Mouse (Mus musculus) embryonic facial prominence, embryonic 12.5 days (tissue): ENCODE measurements around the gene Cog3. TPM values are rescaled to one million over a fixed set of nuclear protein-coding genes. Genes with fewer than 3 reads are reported as not detected.

Experiments used
- ATAC-seq: fragments of 200-750 bp; cut with Nextera tagmentation; 2 replicates; pipeline ENCODE4 v1.8.0; 2017; ENCODE audit not compliant: insufficient number of reproducible peaks, insufficient read depth, low FRiP score, low TSS enrichment
- H3K27ac ChIP-seq: fragments of 300-500 bp; sonication (generic); 2 replicates; pipeline ENCODE4 v1.5.1; 2016; ENCODE audit warnings: mild to moderate bottlenecking
- H3K27me3 ChIP-seq: fragments of 300-500 bp; sonication (generic); 2 replicates; pipeline ENCODE4 v1.6.1; 2016; ENCODE audit warnings: mild to moderate bottlenecking, moderate library complexity
- H3K36me3 ChIP-seq: fragments of 300-500 bp; sonication (generic); 2 replicates; pipeline ENCODE4 v1.6.1; 2016; ENCODE audit warnings: mild to moderate bottlenecking
- H3K4me1 ChIP-seq: fragments of 300-500 bp; sonication (generic); 2 replicates; pipeline ENCODE4 v1.6.1; 2016
- H3K4me2 ChIP-seq: fragments of 300-500 bp; sonication (generic); replicated peaks from 2 replicates; pipeline ENCODE4 v1.6.1; 2016; ENCODE audit warnings: mild to moderate bottlenecking, moderate library complexity
- H3K4me3 ChIP-seq: fragments of 300-500 bp; sonication (generic); 2 replicates; pipeline ENCODE4 v1.5.1; 2016; ENCODE audit warnings: mild to moderate bottlenecking
- H3K9ac ChIP-seq: fragments of 300-500 bp; sonication (generic); 2 replicates; pipeline ENCODE4 v1.6.1; 2016; ENCODE audit warnings: mild to moderate bottlenecking, moderate library complexity
- H3K9me3 ChIP-seq: fragments of 300-500 bp; sonication (generic); 2 replicates; pipeline ENCODE4 v1.6.1; 2016; ENCODE audit warnings: mild to moderate bottlenecking, moderate library complexity
- WGBS: fragments of 180-500 bp; shearing (Covaris S2); methylation state at CpG from one replicate; pipeline ENCODE4 v1.1.7; 2016; 5-methylcytosine and 5-hydroxymethylcytosine counted together
- polyA plus RNA-seq: library from polyadenylated mRNA; unstranded; fragments of >200 nt; fragmentation: Nextera tagmentation; extraction: Ambion mirVana; gene quantifications from 2 replicates; pipeline ENCODE4 v1.2.1, GENCODE M21; 2016

The Cog3 gene
- polyA plus RNA-seq, 1 experiment from 2014 or later: 27.1 TPM

DNA sequence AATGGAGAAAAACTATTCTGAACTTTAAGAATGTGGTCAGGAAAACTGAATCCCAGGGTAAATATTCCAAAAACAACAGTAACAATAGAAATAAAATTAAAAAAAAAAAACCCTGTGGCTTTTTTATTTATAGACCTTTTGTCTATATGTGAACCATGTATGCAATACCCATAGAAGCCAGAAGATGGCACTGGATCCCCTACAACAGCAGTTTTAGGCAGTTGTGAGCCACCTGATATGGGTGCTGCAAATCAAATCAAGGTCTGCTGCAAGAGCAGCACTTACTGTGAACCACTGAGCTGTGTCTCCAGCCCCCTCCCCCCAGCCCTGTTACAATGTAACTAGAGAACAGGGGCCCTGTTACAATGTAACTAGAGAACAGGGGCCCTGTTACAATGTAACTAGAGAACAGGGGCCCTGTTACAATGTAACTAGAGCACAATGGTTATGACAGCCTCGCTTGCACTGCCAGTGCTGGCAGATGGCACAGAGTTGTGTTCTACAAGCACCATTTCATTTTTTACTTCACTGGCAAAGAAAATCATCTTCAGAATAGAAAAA, 85.2 kb downstream of the Cog3 start:
- H3K4me1 ChIP-seq: no peaks in the 10 kb centered on the region
- H3K36me3 ChIP-seq: no peaks in the 10 kb centered on the region
- ATAC-seq: no peak
- no peak overlapping the region for H3K27ac ChIP-seq
- 74% methylated on average over 1 of the region's 1 CpGs for WGBS
- no peaks in the 10 kb centered on the region for H3K27me3 ChIP-seq
- H3K4me3 ChIP-seq: no peak overlapping the region
- H3K9me3 ChIP-seq: no peaks in the 10 kb centered on the region
- no peak overlapping the region for H3K9ac ChIP-seq
- no peak overlapping the region for H3K4me2 ChIP-seq

DNA sequence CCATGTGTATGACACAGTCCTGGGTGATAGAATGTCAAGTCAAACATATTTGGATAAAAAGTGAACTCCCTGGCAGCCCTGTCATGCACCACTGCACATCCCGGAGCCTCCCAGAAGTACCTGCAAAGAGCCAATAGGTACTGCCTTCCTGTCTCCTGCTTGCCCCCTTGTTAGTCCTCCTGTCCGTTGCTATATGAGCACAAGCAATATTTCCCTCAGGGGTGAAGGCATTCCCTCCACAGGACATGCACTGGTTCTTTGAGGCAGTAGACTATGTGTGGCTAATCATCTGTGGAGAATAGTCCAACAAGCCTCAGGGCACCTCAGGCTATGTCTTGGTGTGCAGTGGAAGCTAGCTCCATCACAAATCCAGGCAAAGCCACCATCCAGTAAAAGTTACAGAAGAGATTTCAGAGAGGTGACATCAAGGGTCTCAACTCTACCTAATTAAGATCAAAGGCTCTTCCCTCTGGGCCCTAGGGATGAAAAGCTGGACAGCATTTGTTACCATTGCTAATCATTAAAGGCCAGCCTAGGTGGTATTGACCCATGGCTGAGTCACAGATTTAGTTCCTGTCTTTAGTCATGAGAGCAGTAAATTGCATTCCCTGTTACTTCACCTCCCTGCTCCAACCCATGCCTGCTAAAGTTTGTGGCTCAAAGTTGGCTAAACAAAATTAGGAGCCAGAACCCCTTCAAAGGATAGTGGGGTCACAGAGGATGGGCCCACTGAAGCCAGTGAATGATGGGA, 88.7 kb downstream of the Cog3 start:
- H3K4me3 ChIP-seq: no peak overlapping the region
- H3K27ac ChIP-seq: no peak overlapping the region
- 68% methylated on average over 2 of the region's 2 CpGs for WGBS
- no peaks in the 10 kb centered on the region for H3K9me3 ChIP-seq
- H3K9ac ChIP-seq: no peak overlapping the region
- ATAC-seq: no peak
- no peaks in the 10 kb centered on the region for H3K4me1 ChIP-seq
- no peaks in the 10 kb centered on the region for H3K27me3 ChIP-seq
- no peak overlapping the region for H3K4me2 ChIP-seq
- H3K36me3 ChIP-seq: no peaks in the 10 kb centered on the region

DNA sequence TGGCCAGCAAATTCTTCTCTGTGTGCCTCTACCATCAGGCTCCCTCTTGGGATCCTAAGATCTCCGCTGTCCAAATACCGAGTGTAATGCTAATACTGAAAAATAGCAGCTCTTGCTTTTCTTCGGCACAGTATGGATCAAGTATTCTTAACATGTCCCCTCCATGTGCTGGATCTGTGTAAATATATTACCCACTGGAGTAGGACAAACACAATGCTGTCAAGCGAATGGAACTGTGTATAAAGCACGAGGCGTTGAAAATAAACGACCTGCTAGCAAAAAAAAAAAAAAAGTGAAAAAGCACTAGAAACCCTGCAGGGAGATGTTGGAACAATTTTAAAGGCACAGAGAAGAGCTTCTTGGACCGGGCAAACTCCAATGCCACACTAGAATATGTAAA, 92.8 kb downstream of the Cog3 start:
- no peak overlapping the region for H3K4me2 ChIP-seq
- no peaks in the 10 kb centered on the region for H3K27me3 ChIP-seq
- no peak overlapping the region for H3K9ac ChIP-seq
- no peak overlapping the region for H3K27ac ChIP-seq
- no peaks in the 10 kb centered on the region for H3K9me3 ChIP-seq
- H3K4me3 ChIP-seq: no peak overlapping the region
- no peaks in the 10 kb centered on the region for H3K36me3 ChIP-seq
- no peak for ATAC-seq
- WGBS: 79% methylated on average over 8 of the region's 8 CpGs
- H3K4me1 ChIP-seq: no peaks in the 10 kb centered on the region

DNA sequence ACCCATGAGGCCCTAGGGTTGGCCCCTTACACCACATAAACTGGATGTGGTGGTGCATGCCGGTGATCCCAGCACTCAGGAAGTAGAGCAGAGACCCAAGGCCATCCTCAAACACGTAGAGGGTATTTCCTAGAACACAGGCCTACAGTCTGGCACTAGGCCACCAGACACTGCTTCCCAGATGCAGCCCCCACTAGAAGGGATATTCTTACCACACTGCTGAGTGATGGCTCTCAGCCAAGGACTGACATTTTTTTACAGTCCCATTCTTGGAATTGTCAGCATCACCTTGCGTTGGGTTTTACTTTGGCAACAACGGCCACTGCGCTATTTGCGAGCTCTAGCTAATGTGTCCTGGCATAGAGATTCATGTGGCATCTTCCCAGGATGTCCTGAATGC, 93.4 kb downstream of the Cog3 start:
- H3K36me3 ChIP-seq: no peaks in the 10 kb centered on the region
- no peaks in the 10 kb centered on the region for H3K4me1 ChIP-seq
- H3K9ac ChIP-seq: no peak overlapping the region
- no peaks in the 10 kb centered on the region for H3K9me3 ChIP-seq
- ATAC-seq: no peak
- H3K4me2 ChIP-seq: no peak overlapping the region
- H3K4me3 ChIP-seq: no peak overlapping the region
- H3K27ac ChIP-seq: no peak overlapping the region
- 83% methylated on average over 6 of the region's 6 CpGs for WGBS
- H3K27me3 ChIP-seq: no peaks in the 10 kb centered on the region

Other genes starting within 250 kb of the Cog3 start
- not detected in 2 replicates for gene Spert, start 161.4 kb downstream of the Cog3 start, polyA plus RNA-seq
- gene Erich6b, start 112.3 kb downstream of the Cog3 start, polyA plus RNA-seq: not detected in 2 replicates
- 5.3 and 5.5 TPM in 2 replicates for gene Slc25a30, start 32.5 kb upstream of the Cog3 start, polyA plus RNA-seq
- gene Tpt1, start 90.6 kb upstream of the Cog3 start, polyA plus RNA-seq: 956 and 977 TPM in 2 replicates
- gene Kctd4, start 200.5 kb upstream of the Cog3 start, polyA plus RNA-seq: 0.64 and 0.95 TPM in 2 replicates